Comparison of ENCODE assay signal across 9 mouse cellular contexts in the genomic region with DNA sequence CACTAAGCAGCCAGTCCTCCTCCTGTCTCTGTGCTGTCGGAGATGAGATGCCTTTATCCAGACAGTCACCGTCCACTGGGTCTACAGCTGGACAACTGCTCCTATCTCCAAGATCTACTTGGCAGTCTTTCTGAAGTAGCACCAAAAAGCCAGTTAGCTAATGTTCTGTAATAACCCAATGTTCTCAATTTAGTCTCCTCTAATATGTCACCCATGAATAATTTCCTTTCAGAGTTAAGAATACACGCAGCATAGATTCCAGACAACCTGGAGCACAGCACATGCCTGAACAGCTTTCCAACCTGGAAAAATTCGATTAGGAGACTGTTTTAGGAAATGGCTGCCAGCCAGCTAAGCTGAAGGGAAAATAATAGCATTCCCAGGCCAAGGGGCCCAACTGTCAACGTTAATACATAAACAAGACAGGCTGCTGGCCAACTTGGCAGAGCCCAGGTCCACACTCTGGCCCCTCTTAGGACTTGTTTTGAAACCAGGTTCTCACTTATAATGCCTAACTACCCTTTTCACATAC. TPM values are rescaled to one million over a fixed set of nuclear protein-coding genes. Genes with fewer than 3 reads are reported as not detected.
DNase-seq lines count a peak whose midpoint lies in the region; ATAC-seq lines count a peak whose summit lies in the region.
"Had no signal": no experiment of that assay in that cellular context is flagged by ENCODE, and none has a peak within 500 bp of the region (broad histone marks: within the 10 kb centered on the region; RNA-seq: fewer than 3 reads in every experiment).

No protein-coding gene starts in this region.

- no peaks in the 10 kb centered on the region for H3K36me3 ChIP-seq in intestine, embryonic 16.5 days (ENCODE audit: control insufficient read depth, insufficient read depth, low read length)
- H3K36me3 ChIP-seq: neural tube, embryonic 12.5 days had no signal

- peaks cover 30% of the 10 kb centered on the region for H3K4me1 ChIP-seq in intestine, embryonic 16.5 days (ENCODE audit: control insufficient read depth, insufficient read depth, low read length)
- H3K4me1 ChIP-seq: neural tube, embryonic 12.5 days had no signal

- ATAC-seq in intestine, embryonic 16.5 days: no peak
- ATAC-seq in frontal cortex, adult (ENCODE audit: low TSS enrichment): no peak; the same call in 1 of the 2 replicates

- peak overlapping the region; percentile 46; the same call in 1 of the 2 replicates for H3K9ac ChIP-seq in intestine, embryonic 16.5 days (ENCODE audit: low read depth, low read length)
- H3K9ac ChIP-seq: neural tube, embryonic 12.5 days had no signal

- WGBS in intestine, embryonic 16.5 days: 22% methylated on average over 5 of the region's 5 CpGs

- no peaks in the 10 kb centered on the region for H3K27me3 ChIP-seq in intestine, embryonic 16.5 days (replicated peaks; ENCODE audit: control insufficient read depth, insufficient read depth, low read length)
- H3K27me3 ChIP-seq: neural tube, embryonic 12.5 days had no signal

- no peak overlapping the region for H3K4me3 ChIP-seq in intestine, embryonic 16.5 days (ENCODE audit: low read length)
- H3K4me3 ChIP-seq: neural tube, embryonic 12.5 days had no signal

- no peaks in the 10 kb centered on the region for H3K9me3 ChIP-seq in intestine, embryonic 16.5 days (ENCODE audit: control insufficient read depth, low read length)
- H3K9me3 ChIP-seq: neural tube, embryonic 12.5 days had no signal

- DNase-seq in urinary bladder, postnatal 14 days (ENCODE audit: low spot score): peak; percentile 40
- DNase-seq in urinary bladder, adult 18-20 months (ENCODE audit: low spot score in 2 of 2): no peak
- DNase-seq in gastrocnemius, postnatal 10 days: peak; percentile 44
- DNase-seq in lung, postnatal 36 days: peak; percentile 41
- DNase-seq in thymus, postnatal 36 days: no peak
- DNase-seq in spleen, postnatal 14 days (ENCODE audit: low spot score in 2 of 2): no peak

- H3K27ac ChIP-seq in intestine, embryonic 16.5 days (ENCODE audit: low read length): peak overlapping the region; percentile 68
- H3K27ac ChIP-seq: neural tube, embryonic 12.5 days had no signal

- H3K4me2 ChIP-seq in intestine, embryonic 16.5 days (ENCODE audit: low read depth, low read length): no peak overlapping the region
- H3K4me2 ChIP-seq: neural tube, embryonic 12.5 days had no signal

RNA-seq across cellular contexts. Expression of gene Mgat4a, which starts 28.6 kb away (rescaled TPM):
- 1 to 10 TPM; 7.5 to 9.5 TPM for total RNA-seq in gastrocnemius, postnatal 10 days (2021)
- polyA plus RNA-seq in intestine, embryonic 16.5 days (2015; fragmentation: Nextera tagmentation; extraction: Ambion mirVana): 48.7 and 50.1 TPM in 2 replicates

Comparison
In these comparisons a context has a peak if more than half of its experiments do, and no peak if none do; other contexts are left out.
1. DNase-seq: peak in urinary bladder, postnatal 14 days (single experiment), gastrocnemius, postnatal 10 days (single experiment) and lung, postnatal 36 days (single experiment); none in urinary bladder, adult 18-20 months (0 of 2), thymus, postnatal 36 days (0 of 2) and spleen, postnatal 14 days (0 of 2).